Mouse (Mus musculus): ENCODE data around the gene Rasgrp4.

GRCm38 (mm10) chr7:29124970-29125369 is 9.7 kb upstream of the Rasgrp4 start, which contains the start of gene Ryr1:
- TF ChIP-seq CTCF (IDR thresholded peaks at IDR 0.05; ENCODE audit: control insufficient read depth, insufficient read depth, insufficient replicate concordance, low read depth, low read length) (no peak), POLR2A (IDR thresholded peaks at IDR 0.05; ENCODE audit: control insufficient read depth, low read depth, low read length) (no peak)
